Mouse (Mus musculus) cerebellum, adult 9-10 months (tissue): ENCODE measurements at regions not wholly inside any gene's neighbourhood (a gene's known extent, or its start where the extent isn't known, plus 50 kb on each side); places are given as distances from the start of the nearest gene placed in this dataset.
A peak's percentile ranks its signal among the peaks of the same experiment; 100 is the strongest.
"Not testable (repeated sequence)": the region's sequence is repeated elsewhere in the genome, so short reads cannot be mapped to it uniquely, and the experiment has no call there.

Experiments
- DNase-seq: peaks from one replicate; pipeline ENCODE4 v3.0.0; 2022

- peak; percentile 42 for DNase-seq
These were observed 217.5 kb downstream of the Pten start for GRCm38 (mm10) chr19:32974778-32975240.

GRCm38 (mm10) chr19:32975303-32975702 lies 218.0 kb downstream of the Pten start:
- no peak for DNase-seq

DNA sequence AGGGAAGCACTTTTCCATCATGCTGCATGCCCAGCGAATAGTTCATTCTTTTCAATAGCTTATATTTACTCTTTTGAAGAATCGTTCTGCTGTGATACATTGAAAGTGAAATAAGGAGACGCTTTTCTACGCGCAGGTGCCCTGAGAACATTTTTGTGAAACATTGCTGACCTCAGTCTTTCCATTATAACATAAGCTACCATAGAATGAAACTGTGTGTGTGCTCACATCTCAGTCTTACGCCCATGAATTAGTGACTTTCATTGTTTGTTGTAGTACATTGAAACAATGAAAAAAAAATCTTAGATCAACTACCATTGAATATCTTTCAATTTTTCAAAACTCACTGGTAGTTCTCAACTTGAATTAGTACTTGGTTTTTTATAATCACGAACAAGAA lies 219.2 kb downstream of the Pten start:
- DNase-seq: no peak

- DNase-seq: no peak
These were observed 220.9 kb downstream of the Pten start for GRCm38 (mm10) chr19:32978037-32978745.

DNA sequence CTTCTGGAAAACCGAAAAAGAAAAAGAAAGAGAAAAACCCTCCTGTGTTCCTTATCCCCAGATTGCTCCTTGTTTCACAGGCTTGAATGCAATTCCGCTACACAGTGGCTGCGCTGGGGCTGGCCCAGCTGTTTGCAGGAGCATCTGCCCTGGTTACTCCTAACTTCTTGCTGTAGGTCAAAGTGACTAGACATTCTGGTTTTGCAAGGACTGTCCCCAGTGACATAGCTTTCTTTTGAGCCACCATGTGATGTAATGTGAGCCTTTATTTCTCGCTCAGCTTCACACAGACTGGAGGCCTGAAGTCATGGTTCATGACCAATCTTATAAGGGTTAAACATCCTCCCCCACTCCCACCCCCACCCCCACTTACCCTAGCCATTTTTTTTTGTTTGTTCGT lies 222.8 kb downstream of the Pten start:
- DNase-seq: no peak

- no peak for DNase-seq
These were observed 231.4 kb downstream of the Pten start for GRCm38 (mm10) chr19:32988713-32989112.

GRCm38 (mm10) chr19:32989346-32989745 lies 232.0 kb downstream of the Pten start:
- no peak for DNase-seq

DNA sequence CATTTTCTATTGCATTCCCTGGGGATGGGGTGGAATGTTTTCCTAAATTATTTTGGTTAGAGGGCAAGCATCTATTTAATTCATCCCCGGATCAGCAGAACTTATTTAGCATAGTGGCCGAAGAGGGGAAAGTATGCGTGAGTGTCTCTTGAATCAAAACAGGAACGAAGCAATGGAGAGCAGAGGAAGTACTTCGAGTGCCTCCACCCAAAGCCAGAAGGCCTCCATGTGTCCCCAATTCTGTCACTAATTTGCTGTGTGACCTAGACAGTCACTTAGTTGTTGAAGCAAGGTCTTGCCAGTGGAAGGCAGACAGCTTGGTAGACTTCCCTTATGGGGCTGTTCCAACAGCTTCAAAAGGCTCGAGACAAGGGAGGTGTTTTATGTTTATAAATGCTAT lies 233.3 kb downstream of the Pten start:
- DNase-seq: no peak

DNA sequence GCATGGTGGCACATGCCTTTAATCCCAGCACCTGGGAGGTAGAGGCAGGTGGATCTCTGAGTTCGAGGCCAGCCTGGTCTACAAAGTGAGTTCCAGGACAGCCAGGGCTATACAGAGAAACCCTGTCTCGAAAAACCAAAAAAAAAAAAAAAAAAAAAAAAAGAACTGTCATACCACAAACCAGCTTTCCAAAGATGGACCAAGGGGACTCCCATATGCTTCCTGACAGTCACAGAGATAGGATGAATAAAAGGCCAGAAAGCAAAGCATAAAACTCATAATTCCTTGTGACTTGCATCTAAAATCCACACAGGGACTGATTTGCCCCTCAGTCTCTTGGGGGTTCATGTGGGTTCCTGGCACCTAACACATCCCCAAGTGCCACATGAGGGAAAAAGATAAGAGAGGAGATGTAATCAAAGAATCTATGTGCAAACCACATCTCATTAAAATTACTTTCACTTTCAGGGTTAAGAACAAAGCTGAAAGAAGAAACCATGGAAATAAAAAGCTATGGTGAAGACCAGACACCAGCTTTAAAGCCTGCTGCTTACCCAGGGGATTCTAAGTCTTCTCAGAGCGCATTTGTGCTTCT lies 241.4 kb downstream of the Pten start:
- DNase-seq: no peak

DNA sequence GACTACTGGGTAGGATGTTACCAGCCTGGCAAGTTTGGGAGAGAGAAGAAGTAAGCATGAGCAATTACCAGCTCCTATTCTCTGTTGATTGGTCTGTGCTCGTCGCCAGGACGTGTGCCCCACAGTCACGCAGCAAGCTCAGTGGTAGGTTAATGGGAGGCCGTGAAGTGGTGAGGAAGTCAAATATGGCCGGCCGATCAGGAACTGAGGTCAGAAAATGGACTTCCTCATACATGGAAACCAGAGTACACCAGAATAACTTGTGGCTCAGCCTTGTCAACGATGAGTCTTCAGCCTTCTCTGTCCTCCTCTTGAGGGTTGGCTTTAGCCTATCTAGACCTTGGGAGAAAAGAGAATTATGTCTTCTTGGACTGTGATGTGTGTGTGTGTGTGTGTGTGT lies 250.3 kb downstream of the Pten start:
- no peak for DNase-seq

- DNase-seq: no peak
These were observed 250.8 kb downstream of the Pten start for GRCm38 (mm10) chr19:33008076-33008475.

GRCm38 (mm10) chr19:33008794-33009193 lies 251.5 kb downstream of the Pten start:
- DNase-seq: no peak

GRCm38 (mm10) chr19:33010886-33011446 lies 253.7 kb downstream of the Pten start:
- DNase-seq: no peak

- not testable (repeated sequence) for DNase-seq
These were observed 257.6 kb downstream of the Pten start for GRCm38 (mm10) chr19:33014879-33015278.

GRCm38 (mm10) chr19:33021161-33021560 lies 263.9 kb downstream of the Pten start:
- no peak for DNase-seq

GRCm38 (mm10) chr19:33022839-33023428 lies 265.6 kb downstream of the Pten start:
- no peak for DNase-seq

GRCm38 (mm10) chr19:33029688-33030444 lies 272.6 kb downstream of the Pten start:
- DNase-seq: no peak

DNA sequence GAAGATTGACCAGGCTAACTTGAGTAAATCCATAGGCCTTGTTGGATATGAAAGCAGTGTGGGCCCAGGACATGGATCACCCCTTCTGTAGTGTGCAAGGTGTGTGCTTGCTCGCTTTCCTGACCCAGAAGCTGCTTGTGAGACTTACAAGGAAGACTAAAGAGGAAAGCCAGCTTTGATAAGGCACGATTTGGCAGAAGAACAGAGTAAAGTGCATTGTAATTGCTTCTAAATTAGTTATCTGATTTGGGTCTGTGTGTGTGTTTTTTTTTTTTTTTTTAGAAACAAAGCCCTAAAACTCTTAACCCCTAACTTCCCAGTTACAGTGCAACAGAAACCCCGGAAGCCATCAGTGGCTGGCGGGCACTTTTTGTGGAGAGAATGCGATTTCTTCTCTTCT lies 283.2 kb downstream of the Pten start:
- no peak for DNase-seq

GRCm38 (mm10) chr19:33040991-33041390 lies 283.7 kb downstream of the Pten start:
- no peak for DNase-seq

DNA sequence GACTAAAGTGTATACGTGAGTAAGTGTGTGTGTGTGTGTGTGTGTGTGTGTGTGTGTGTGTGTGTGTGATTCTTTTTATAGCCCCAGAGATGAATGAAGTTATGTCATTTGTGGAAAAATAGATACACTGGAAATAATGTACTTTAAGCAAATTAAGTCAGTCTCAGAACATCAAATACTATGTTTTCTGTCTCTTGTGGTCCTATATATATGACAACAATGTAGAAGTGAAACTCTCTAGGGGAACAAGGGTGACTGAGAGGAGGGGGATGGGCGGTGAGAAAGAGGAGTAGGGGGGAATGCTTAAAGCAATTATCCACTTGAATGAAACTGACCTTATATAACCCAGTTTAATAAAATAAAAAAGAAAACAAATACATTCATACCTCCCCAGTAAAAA lies 285.5 kb downstream of the Pten start:
- DNase-seq: no peak

- DNase-seq: no peak
These were observed 286.4 kb downstream of the Pten start for GRCm38 (mm10) chr19:33043696-33044095.

DNA sequence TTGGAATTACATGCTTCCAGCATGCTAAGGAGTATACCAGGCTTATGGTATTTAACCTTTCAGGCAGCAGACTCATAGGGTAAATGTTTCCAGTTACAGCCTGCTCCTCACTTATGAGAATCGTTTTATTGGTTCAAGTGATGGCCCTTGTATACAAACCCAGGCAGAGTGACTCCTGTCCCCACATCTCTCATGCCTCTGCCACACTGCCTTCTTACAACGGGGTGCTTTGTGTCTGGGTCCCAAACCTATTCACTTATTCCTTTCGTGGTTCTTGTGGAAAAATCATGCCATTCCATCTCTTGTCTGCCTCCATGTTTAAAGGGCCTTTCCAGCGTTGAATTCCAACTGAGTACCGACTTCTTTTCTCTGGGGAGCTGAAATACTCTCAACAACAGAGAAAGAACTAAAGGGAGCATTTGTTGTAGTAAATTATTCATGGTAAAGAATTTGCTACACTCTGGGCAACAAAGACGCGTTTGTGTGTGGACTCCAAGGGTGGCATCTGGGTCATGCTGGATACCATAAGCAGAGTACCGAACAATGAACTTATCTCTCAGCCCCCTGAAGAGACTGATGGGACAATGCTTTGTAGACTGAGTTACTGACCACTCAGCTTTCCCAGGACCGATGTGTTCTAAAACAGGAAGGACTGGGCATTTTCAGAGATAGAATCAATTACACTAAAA lies 291.6 kb downstream of the Pten start:
- no peak for DNase-seq
